31 mouse cellular contexts compared by ENCODE assay signal in genomic region chr3:75141876-75142275, GRCm38 (mm10). TPM values are rescaled to one million over a fixed set of nuclear protein-coding genes. Genes with fewer than 3 reads are reported as not detected.
DNase-seq lines count a peak whose midpoint lies in the region; ATAC-seq and TF ChIP-seq lines count a peak whose summit lies in the region.
"Had no signal": no experiment of that assay in that cellular context is flagged by ENCODE, and none has a peak within 500 bp of the region (broad histone marks: within the 10 kb centered on the region; RNA-seq: fewer than 3 reads in every experiment).

No protein-coding gene starts in this region.

- H3K9ac ChIP-seq in hindbrain, embryonic 12.5 days: no peak overlapping the region
- no peak overlapping the region for H3K9ac ChIP-seq in hindbrain, embryonic 13.5 days
- H3K9ac ChIP-seq: heart, embryonic 13.5 days; intestine, embryonic 15.5 days; limb, embryonic 15.5 days; liver, embryonic 14.5 days; lung, embryonic 14.5 days had no signal

- H3K36me3 ChIP-seq in hindbrain, embryonic 12.5 days: no peaks in the 10 kb centered on the region
- H3K36me3 ChIP-seq in hindbrain, embryonic 13.5 days: no peaks in the 10 kb centered on the region
- H3K36me3 ChIP-seq in heart, embryonic 10.5 days: no peaks in the 10 kb centered on the region
- H3K36me3 ChIP-seq: heart, embryonic 13.5 days; intestine, embryonic 15.5 days; limb, embryonic 15.5 days had no signal

- 36% methylated on average over 3 of the region's 3 CpGs for WGBS in hindbrain, embryonic 12.5 days
- WGBS in hindbrain, embryonic 13.5 days: 37% methylated on average over 3 of the region's 3 CpGs
- WGBS in heart, embryonic 10.5 days: 79% methylated on average over 3 of the region's 3 CpGs

- no peak overlapping the region for H3K27ac ChIP-seq in hindbrain, embryonic 12.5 days
- H3K27ac ChIP-seq in hindbrain, embryonic 13.5 days: no peak overlapping the region
- no peak overlapping the region for H3K27ac ChIP-seq in heart, embryonic 10.5 days
- H3K27ac ChIP-seq: heart, embryonic 13.5 days; intestine, embryonic 15.5 days; limb, embryonic 15.5 days; liver, embryonic 14.5 days had no signal

- no peaks in the 10 kb centered on the region for H3K4me1 ChIP-seq in hindbrain, embryonic 12.5 days
- no peaks in the 10 kb centered on the region for H3K4me1 ChIP-seq in hindbrain, embryonic 13.5 days (replicated peaks)
- H3K4me1 ChIP-seq in heart, embryonic 10.5 days: no peaks in the 10 kb centered on the region
- H3K4me1 ChIP-seq: heart, embryonic 13.5 days; intestine, embryonic 15.5 days; limb, embryonic 15.5 days; megakaryocyte, embryonic 14.5 days had no signal

- no peaks in the 10 kb centered on the region for H3K27me3 ChIP-seq in hindbrain, embryonic 12.5 days
- H3K27me3 ChIP-seq in hindbrain, embryonic 13.5 days: no peaks in the 10 kb centered on the region
- H3K27me3 ChIP-seq in heart, embryonic 10.5 days (ENCODE audit: insufficient read depth, poor library complexity, severe bottlenecking): no peaks in the 10 kb centered on the region
- H3K27me3 ChIP-seq: heart, embryonic 13.5 days; intestine, embryonic 15.5 days; limb, embryonic 15.5 days; megakaryocyte, embryonic 14.5 days had no signal

- H3K4me3 ChIP-seq in hindbrain, embryonic 12.5 days: no peak overlapping the region
- no peak overlapping the region for H3K4me3 ChIP-seq in hindbrain, embryonic 13.5 days
- H3K4me3 ChIP-seq in heart, embryonic 10.5 days: no peak overlapping the region
- H3K4me3 ChIP-seq: heart, embryonic 13.5 days; intestine, embryonic 15.5 days; limb, embryonic 15.5 days; megakaryocyte, embryonic 14.5 days; myocyte had no signal

- H3K4me2 ChIP-seq in hindbrain, embryonic 12.5 days (replicated peaks): no peak overlapping the region
- no peak overlapping the region for H3K4me2 ChIP-seq in hindbrain, embryonic 13.5 days
- H3K4me2 ChIP-seq: heart, embryonic 13.5 days; intestine, embryonic 15.5 days; limb, embryonic 15.5 days; lung, embryonic 14.5 days had no signal

- ATAC-seq in hindbrain, embryonic 12.5 days (ENCODE audit: low FRiP score): peak; percentile 67
- ATAC-seq in hindbrain, embryonic 13.5 days (ENCODE audit: low FRiP score): no peak
- ATAC-seq: activated CD4-positive, CD25-positive, alpha-beta regulatory T cell, adult 4 months; hindbrain, embryonic 16.5 days; intestine, embryonic 15.5 days had no signal

- peak; percentile 92 for DNase-seq in Muller cell, postnatal 12 days (ENCODE audit: inconsistent ontology term)
- DNase-seq in brain, embryonic 14.5 days (ENCODE audit: low read depth): peak; percentile 83
- DNase-seq in retina, embryonic 14.5 days (ENCODE audit: low spot score): peak; percentile 82
- DNase-seq in heart, embryonic 10.5 days (ENCODE audit: low spot score): no peak
- no peak for DNase-seq in layer of hippocampus, adult 18-20 months (ENCODE audit: low spot score in 2 of 2)
- DNase-seq: adrenal gland, postnatal 10 days; B cell, adult 2 months; cerebellum, adult 8-10 months; cerebellum, postnatal 36 days; embryo, embryonic 11 days; gastrocnemius, postnatal 25 days; heart, adult 18-20 months; kidney, adult 8-10 months; kidney, postnatal 10 days; left cerebral cortex, postnatal 4 days; lung, embryonic 14.5 days; right cerebral cortex, postnatal 25 days; thymus, postnatal 14 days had no signal

- no peaks in the 10 kb centered on the region for H3K9me3 ChIP-seq in hindbrain, embryonic 12.5 days (replicated peaks)
- no peaks in the 10 kb centered on the region for H3K9me3 ChIP-seq in hindbrain, embryonic 13.5 days
- no peaks in the 10 kb centered on the region for H3K9me3 ChIP-seq in heart, embryonic 10.5 days
- H3K9me3 ChIP-seq: heart, embryonic 13.5 days; intestine, embryonic 15.5 days; limb, embryonic 15.5 days; megakaryocyte, embryonic 14.5 days had no signal

- TF ChIP-seq CTCF in brain, embryonic 14.5 days (IDR thresholded peaks at IDR 0.05; ENCODE audit: borderline replicate concordance, extremely low read depth, insufficient read depth, insufficient read length): no peak

- no peak for TF ChIP-seq POLR2A in brain, embryonic 14.5 days (IDR thresholded peaks at IDR 0.05; ENCODE audit: borderline replicate concordance, extremely low read depth, insufficient read depth, insufficient read length, poor library complexity, severe bottlenecking)

RNA-seq across cellular contexts. Expression of gene Zbbx, which starts 23.0 kb away (rescaled TPM):
- polyA plus RNA-seq in hindbrain, embryonic 12.5 days (2016; fragmentation: Nextera tagmentation; extraction: Ambion mirVana): 1.4 and 1.5 TPM in 2 replicates
- polyA plus RNA-seq in hindbrain, embryonic 13.5 days (2015; fragmentation: Nextera tagmentation; extraction: Ambion mirVana): 0.62 and 0.95 TPM in 2 replicates
- polyA plus RNA-seq in brain, embryonic 14.5 days (2012; rRNA removed): 0.30 and 0.59 TPM in 2 replicates
- not detected in 2 replicates for polyA plus RNA-seq in heart, embryonic 10.5 days (2016; fragmentation: Nextera tagmentation; extraction: Ambion mirVana)
- 1 to 10 TPM; 3.4 to 5.5 TPM for total RNA-seq in layer of hippocampus, adult 18-20 months (2021)
- total RNA-seq: adrenal gland, postnatal 10 days; gastrocnemius, postnatal 25 days; heart, adult 18-20 months; heart, postnatal 25 days; MEL had no signal
- polyA plus RNA-seq: activated CD4-positive, CD25-positive, alpha-beta regulatory T cell, adult 4 months; heart, embryonic 13.5 days; limb, embryonic 15.5 days; liver, embryonic 14.5 days; lung, embryonic 14.5 days; myocyte; spleen, adult 2 months had no signal

Comparison
In these comparisons a context has a peak if more than half of its experiments do, and no peak if none do; other contexts are left out.
1. DNase-seq: peak in Muller cell, postnatal 12 days (single experiment), brain, embryonic 14.5 days (single experiment) and retina, embryonic 14.5 days (single experiment); none in heart, embryonic 10.5 days (single experiment) and layer of hippocampus, adult 18-20 months (0 of 2).